Mouse (Mus musculus) brain, embryonic 14.5 days (tissue): Measurements from ENCODE around the gene Tbc1d22a.
"Not testable (repeated sequence)": the region's sequence is repeated elsewhere in the genome, so short reads cannot be mapped to it uniquely, and the experiment has no call there.

ENCODE experiments used
- CTCF ChIP-seq: fragments of 200-500 bp; IDR thresholded peaks from 2 replicates; pipeline ENCODE4 v1.5.1; 2012; ENCODE audit warnings: inconsistent platforms, mild to moderate bottlenecking, moderate library complexity, borderline replicate concordance; ENCODE audit not compliant: insufficient read depth, insufficient read length; ENCODE audit errors: extremely low read depth
- POLR2A ChIP-seq: fragments of 200-500 bp; IDR thresholded peaks from 2 replicates; pipeline ENCODE4 v1.6.1; 2012; ENCODE audit warnings: mild to moderate bottlenecking, inconsistent platforms, borderline replicate concordance; ENCODE audit not compliant: poor library complexity, insufficient read depth, insufficient read length, severe bottlenecking; ENCODE audit errors: extremely low read depth

DNA sequence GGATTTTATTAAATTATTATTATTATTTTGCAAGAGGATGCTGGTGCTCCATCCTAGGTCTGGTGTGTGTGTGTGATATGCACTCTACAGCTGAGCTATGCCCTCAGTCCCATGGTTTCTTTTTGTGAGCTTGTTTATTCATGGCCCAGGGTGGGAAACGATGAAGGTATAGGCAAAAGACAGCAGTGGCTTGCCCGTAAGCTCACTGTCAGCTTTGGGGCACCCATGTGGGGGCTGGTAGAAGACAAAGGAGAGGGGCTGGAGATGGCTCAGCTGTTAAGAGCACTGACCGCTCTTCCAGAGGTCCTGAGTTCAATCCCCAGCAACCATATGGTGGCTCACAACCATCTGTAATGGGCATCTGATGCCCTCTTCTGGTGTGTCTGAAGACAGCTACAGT is 32.9 kb upstream of the Tbc1d22a start:
- TF ChIP-seq CTCF, POLR2A: not testable (repeated sequence)
